ENCODE assay signal across 25 mouse cellular contexts in the genomic region with DNA sequence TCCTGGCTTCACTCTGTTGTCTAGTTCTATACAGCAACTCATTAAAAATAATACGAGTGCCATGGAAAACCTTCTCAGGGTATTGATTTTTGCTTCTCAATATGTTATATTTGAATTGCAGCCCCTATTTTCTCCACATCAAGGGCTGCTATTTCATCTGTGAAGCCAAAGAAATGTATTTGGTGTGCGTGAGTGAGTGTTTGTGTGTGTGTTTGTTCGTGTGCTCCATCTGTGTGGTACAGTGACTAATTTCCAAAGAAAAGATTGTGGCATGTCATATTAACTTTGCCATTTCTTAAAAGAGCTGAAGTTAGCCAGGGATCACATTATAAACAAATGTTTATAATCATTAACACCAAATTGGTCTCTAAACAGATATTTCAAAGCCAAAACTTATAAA.
A peak's percentile ranks its signal among the peaks of the same experiment; 100 is the strongest.
DNase-seq lines count a peak whose midpoint lies in the region; ATAC-seq and TF ChIP-seq lines count a peak whose summit lies in the region.
"Had no signal": no experiment of that assay in that cellular context is flagged by ENCODE, and none has a peak within 500 bp of the region (broad histone marks: within the 10 kb centered on the region; RNA-seq: fewer than 3 reads in every experiment).

No protein-coding gene starts in this region.

- no peaks in the 10 kb centered on the region for H3K9me3 ChIP-seq in forebrain, embryonic 13.5 days (replicated peaks)
- H3K9me3 ChIP-seq in forebrain, embryonic 11.5 days (ENCODE audit: control insufficient read depth, low read length) = no peaks in the 10 kb centered on the region
- H3K9me3 ChIP-seq in midbrain, embryonic 10.5 days (replicated peaks) = no peaks in the 10 kb centered on the region
- no peaks in the 10 kb centered on the region for H3K9me3 ChIP-seq in midbrain, embryonic 14.5 days (ENCODE audit: control insufficient read depth, low read length)
- no peaks in the 10 kb centered on the region for H3K9me3 ChIP-seq in forebrain, postnatal 0 days (ENCODE audit: low read length)
- H3K9me3 ChIP-seq in midbrain, embryonic 13.5 days = no peaks in the 10 kb centered on the region
- H3K9me3 ChIP-seq: embryonic facial prominence, embryonic 13.5 days; G1E; limb, embryonic 13.5 days had no signal

- no peaks in the 10 kb centered on the region for H3K27me3 ChIP-seq in forebrain, embryonic 13.5 days
- no peaks in the 10 kb centered on the region for H3K27me3 ChIP-seq in forebrain, embryonic 11.5 days (ENCODE audit: control insufficient read depth, insufficient read depth, low read length)
- no peaks in the 10 kb centered on the region for H3K27me3 ChIP-seq in midbrain, embryonic 10.5 days (ENCODE audit: low read depth, poor library complexity, severe bottlenecking)
- H3K27me3 ChIP-seq in midbrain, embryonic 14.5 days (ENCODE audit: control insufficient read depth, insufficient read depth, low read length) = no peaks in the 10 kb centered on the region
- no peaks in the 10 kb centered on the region for H3K27me3 ChIP-seq in forebrain, postnatal 0 days (ENCODE audit: insufficient read depth, low read length)
- no peaks in the 10 kb centered on the region for H3K27me3 ChIP-seq in midbrain, embryonic 13.5 days
- H3K27me3 ChIP-seq: embryonic facial prominence, embryonic 13.5 days; limb, embryonic 13.5 days had no signal

- no peak for TF ChIP-seq POLR2A in lung, adult 2 months (IDR thresholded peaks at IDR 0.05; ENCODE audit: borderline replicate concordance, extremely low read depth, low read depth, low read length)

- H3K36me3 ChIP-seq in forebrain, embryonic 13.5 days (ENCODE audit: poor library complexity, severe bottlenecking) = no peaks in the 10 kb centered on the region
- no peaks in the 10 kb centered on the region for H3K36me3 ChIP-seq in forebrain, embryonic 11.5 days (ENCODE audit: control insufficient read depth, insufficient read depth, low read length)
- no peaks in the 10 kb centered on the region for H3K36me3 ChIP-seq in midbrain, embryonic 10.5 days
- no peaks in the 10 kb centered on the region for H3K36me3 ChIP-seq in midbrain, embryonic 14.5 days (ENCODE audit: control insufficient read depth, insufficient read depth, low read length)
- H3K36me3 ChIP-seq in forebrain, postnatal 0 days (ENCODE audit: insufficient read depth) = no peaks in the 10 kb centered on the region
- no peaks in the 10 kb centered on the region for H3K36me3 ChIP-seq in midbrain, embryonic 13.5 days
- H3K36me3 ChIP-seq: embryonic facial prominence, embryonic 13.5 days; G1E; limb, embryonic 13.5 days had no signal

- peak; percentile 22; the same call in 1 of the 2 replicates for ATAC-seq in forebrain, embryonic 13.5 days
- no peak for ATAC-seq in forebrain, embryonic 11.5 days (replicated peaks; ENCODE audit: low FRiP score)
- no peak for ATAC-seq in midbrain, embryonic 14.5 days (ENCODE audit: low FRiP score, low TSS enrichment)
- ATAC-seq in forebrain, postnatal 0 days = peak; percentile 57; the same call in 1 of the 2 replicates
- no peak for ATAC-seq in midbrain, embryonic 13.5 days
- ATAC-seq in CD4-positive, CD25-positive, alpha-beta regulatory T cell, adult 4 months = no peak
- ATAC-seq: intestine, embryonic 16.5 days; Patski had no signal

- DNase-seq in forebrain, embryonic 11.5 days (ENCODE audit: low spot score) = no peak
- no peak for DNase-seq in midbrain, embryonic 10.5 days (ENCODE audit: low spot score)
- DNase-seq in midbrain, embryonic 14.5 days = no peak
- DNase-seq in forebrain, postnatal 0 days = peak; percentile 28
- DNase-seq in lung, adult 2 months = no peak
- DNase-seq: adrenal gland, postnatal 10 days; cerebellum, adult 18-20 months; gastrocnemius, postnatal 14 days; heart, postnatal 14 days; kidney, adult 8-10 months; kidney, postnatal 4 days; lung, postnatal 36 days; right cerebral cortex, postnatal 25 days; thymus, adult 18-20 months; thymus, postnatal 36 days had no signal

- H3K27ac ChIP-seq in forebrain, embryonic 13.5 days = no peak overlapping the region
- H3K27ac ChIP-seq in forebrain, embryonic 11.5 days (ENCODE audit: low read depth, low read length) = no peak overlapping the region
- 0 out of 2 replicates have a peak overlapping the region, but pooled peaks have one; percentile 15 for H3K27ac ChIP-seq in midbrain, embryonic 10.5 days (replicated peaks)
- H3K27ac ChIP-seq in midbrain, embryonic 14.5 days (replicated peaks; ENCODE audit: low read depth, low read length) = no peak overlapping the region
- no peak overlapping the region for H3K27ac ChIP-seq in forebrain, postnatal 0 days (ENCODE audit: low read depth, low read length)
- H3K27ac ChIP-seq in midbrain, embryonic 13.5 days = 0 out of 2 replicates have a peak overlapping the region, but pooled peaks have one; percentile 32
- H3K27ac ChIP-seq: embryonic facial prominence, embryonic 13.5 days; kidney, postnatal 0 days; limb, embryonic 13.5 days had no signal

- WGBS in forebrain, embryonic 13.5 days = 70% methylated on average over 3 of the region's 3 CpGs
- WGBS in forebrain, embryonic 11.5 days = 76% methylated on average over 3 of the region's 3 CpGs
- 88% methylated on average over 3 of the region's 3 CpGs for WGBS in midbrain, embryonic 10.5 days
- 70% methylated on average over 3 of the region's 3 CpGs for WGBS in midbrain, embryonic 14.5 days
- 43% methylated on average over 3 of the region's 3 CpGs for WGBS in forebrain, postnatal 0 days
- WGBS in midbrain, embryonic 13.5 days = 75% methylated on average over 3 of the region's 3 CpGs
- 78% methylated on average over 3 of the region's 3 CpGs for WGBS in lung, adult 2 months

- H3K4me1 ChIP-seq in forebrain, embryonic 13.5 days = peaks cover 21% of the 10 kb centered on the region
- H3K4me1 ChIP-seq in forebrain, embryonic 11.5 days (replicated peaks; ENCODE audit: control insufficient read depth, insufficient read depth, low read length) = no peaks in the 10 kb centered on the region
- peaks cover 34% of the 10 kb centered on the region for H3K4me1 ChIP-seq in midbrain, embryonic 10.5 days
- H3K4me1 ChIP-seq in midbrain, embryonic 14.5 days (ENCODE audit: control insufficient read depth, insufficient read depth, low read length) = peaks cover 20% of the 10 kb centered on the region; the same call in 1 of the 2 replicates
- no peaks in the 10 kb centered on the region for H3K4me1 ChIP-seq in forebrain, postnatal 0 days (ENCODE audit: insufficient read depth)
- H3K4me1 ChIP-seq in midbrain, embryonic 13.5 days (replicated peaks) = peaks cover 24% of the 10 kb centered on the region
- no peaks in the 10 kb centered on the region for H3K4me1 ChIP-seq in lung, adult 2 months (ENCODE audit: control insufficient read depth, insufficient read depth, low read length)
- H3K4me1 ChIP-seq: limb, embryonic 13.5 days had no signal

- H3K4me2 ChIP-seq in forebrain, embryonic 13.5 days = no peak overlapping the region
- no peak overlapping the region for H3K4me2 ChIP-seq in forebrain, embryonic 11.5 days (ENCODE audit: low read depth, low read length, severe bottlenecking)
- H3K4me2 ChIP-seq in midbrain, embryonic 14.5 days (ENCODE audit: low read length) = no peak overlapping the region
- no peak overlapping the region for H3K4me2 ChIP-seq in forebrain, postnatal 0 days (ENCODE audit: low read depth)
- H3K4me2 ChIP-seq in midbrain, embryonic 13.5 days (replicated peaks) = no peak overlapping the region
- H3K4me2 ChIP-seq: embryonic facial prominence, embryonic 13.5 days; limb, embryonic 13.5 days; liver, embryonic 11.5 days had no signal

- TF ChIP-seq CTCF in forebrain, postnatal 0 days (IDR thresholded peaks at IDR 0.05; ENCODE audit: low read depth) = no peak
- no peak for TF ChIP-seq CTCF in lung, adult 2 months (IDR thresholded peaks at IDR 0.05; ENCODE audit: insufficient read depth, low read length)

- no peak overlapping the region for H3K4me3 ChIP-seq in forebrain, embryonic 13.5 days
- no peak overlapping the region for H3K4me3 ChIP-seq in forebrain, embryonic 11.5 days (ENCODE audit: low read depth, low read length)
- no peak overlapping the region for H3K4me3 ChIP-seq in midbrain, embryonic 10.5 days
- no peak overlapping the region for H3K4me3 ChIP-seq in midbrain, embryonic 14.5 days (replicated peaks; ENCODE audit: low read depth, low read length)
- no peak overlapping the region for H3K4me3 ChIP-seq in forebrain, postnatal 0 days (ENCODE audit: low read depth, low read length)
- no peak overlapping the region for H3K4me3 ChIP-seq in midbrain, embryonic 13.5 days (replicated peaks)
- H3K4me3 ChIP-seq in lung, adult 2 months (replicated peaks; ENCODE audit: extremely low read depth, low read depth, low read length) = no peak overlapping the region
- H3K4me3 ChIP-seq: embryonic facial prominence, embryonic 13.5 days; limb, embryonic 13.5 days had no signal

- H3K9ac ChIP-seq in forebrain, embryonic 13.5 days = no peak overlapping the region
- no peak overlapping the region for H3K9ac ChIP-seq in forebrain, embryonic 11.5 days (ENCODE audit: low read length)
- no peak overlapping the region for H3K9ac ChIP-seq in midbrain, embryonic 14.5 days (replicated peaks; ENCODE audit: low read length)
- no peak overlapping the region for H3K9ac ChIP-seq in forebrain, postnatal 0 days
- H3K9ac ChIP-seq in midbrain, embryonic 13.5 days (replicated peaks) = no peak overlapping the region
- H3K9ac ChIP-seq: embryonic facial prominence, embryonic 13.5 days; limb, embryonic 13.5 days had no signal

Comparison
In these comparisons a context has a peak if more than half of its experiments do, and no peak if none do; other contexts are left out.
1. ATAC-seq: peak in forebrain, embryonic 13.5 days (single experiment) and forebrain, postnatal 0 days (single experiment); none in forebrain, embryonic 11.5 days (single experiment), midbrain, embryonic 14.5 days (single experiment), midbrain, embryonic 13.5 days (single experiment) and CD4-positive, CD25-positive, alpha-beta regulatory T cell, adult 4 months (single experiment).
2. H3K27ac ChIP-seq: peak in midbrain, embryonic 10.5 days (single experiment) and midbrain, embryonic 13.5 days (single experiment); none in forebrain, embryonic 13.5 days (single experiment), forebrain, embryonic 11.5 days (single experiment), midbrain, embryonic 14.5 days (single experiment) and forebrain, postnatal 0 days (single experiment).